Mouse (Mus musculus): ENCODE data around the gene Ubqln4.
"Not testable (repeated sequence)": the region's sequence is repeated elsewhere in the genome, so short reads cannot be mapped to it uniquely, and the experiment has no call there.

Gene Ubqln4

DNA sequence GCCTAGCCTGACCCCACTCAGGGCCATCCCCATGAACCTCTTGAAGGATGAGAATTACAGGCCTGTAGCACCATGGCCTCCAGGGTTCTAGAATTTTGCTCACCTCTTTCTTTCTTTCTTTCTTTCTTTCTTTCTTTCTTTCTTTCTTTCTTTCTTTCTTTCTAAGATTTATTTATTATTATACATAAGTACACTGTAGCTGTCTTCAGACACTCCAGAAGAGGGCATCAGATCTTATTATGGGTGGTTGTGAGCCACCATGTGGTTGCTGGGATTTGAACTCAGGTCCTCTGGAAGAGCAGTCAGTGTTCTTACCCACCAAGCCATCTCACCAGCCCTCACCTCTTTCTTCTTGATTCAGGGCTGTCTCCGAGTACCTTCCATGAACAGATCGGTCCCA, 52.1 kb downstream of the Ubqln4 start, which contains the start of gene Arhgef2:
Arhgef2 (plus strand) TSS at position 301 of the 400 bp plus-strand sequence.
- DNase-seq: not testable (repeated sequence)

DNA sequence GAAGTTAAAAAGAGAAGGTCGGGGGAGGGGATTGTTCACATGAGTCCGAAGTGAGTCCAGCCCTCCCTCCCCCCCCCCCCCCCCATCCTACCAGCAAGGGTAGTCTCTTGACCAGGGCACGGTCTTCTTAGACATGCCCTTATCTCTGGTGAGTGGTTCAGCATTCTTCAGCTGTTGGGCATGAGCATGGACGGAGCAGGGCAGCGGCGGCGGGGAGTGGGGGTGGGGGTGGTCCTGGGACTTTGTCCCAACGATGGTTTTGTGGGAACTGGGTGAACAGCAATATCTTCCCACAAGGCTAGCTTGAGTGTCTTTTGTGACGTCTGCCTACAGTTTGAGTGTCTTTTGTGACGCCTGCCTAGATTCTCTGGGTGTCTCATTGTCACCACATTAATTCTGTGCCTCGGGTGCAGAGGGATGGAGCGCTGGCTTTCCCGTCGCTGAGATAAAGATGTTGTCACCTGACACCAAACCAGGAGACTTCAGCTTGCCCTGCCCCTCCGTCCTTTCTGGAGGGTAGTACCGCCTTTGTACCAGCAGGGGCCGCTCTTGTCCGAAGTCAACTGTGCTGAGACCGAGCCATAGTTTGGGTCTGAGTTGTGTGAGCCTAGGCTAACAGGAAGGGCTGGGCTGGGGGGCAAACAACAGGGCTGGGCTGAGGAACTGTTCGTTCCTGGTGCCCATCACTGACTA, 53.7 kb downstream of the Ubqln4 start:
- DNase-seq: peak; percentile 90

DNA sequence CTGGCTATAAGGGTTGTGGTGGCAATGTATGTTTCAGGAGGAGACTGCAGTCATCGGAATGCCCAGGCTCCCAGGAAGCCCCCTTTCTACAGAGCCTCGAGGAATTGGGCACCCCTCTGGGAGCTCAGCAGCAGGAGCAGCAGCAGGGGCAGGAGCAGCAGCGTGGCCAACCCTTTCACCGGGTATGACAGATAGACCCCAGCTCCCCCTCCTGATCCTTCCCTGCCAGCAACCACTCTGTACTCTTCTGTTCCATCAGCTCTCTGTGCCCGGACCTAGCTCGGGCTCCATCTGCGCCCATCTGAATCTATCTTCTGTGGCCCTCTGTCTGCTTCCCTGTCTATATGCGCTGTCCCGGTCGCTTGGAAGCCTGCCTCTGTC, 54.2 kb downstream of the Ubqln4 start:
- DNase-seq: no peak

DNA sequence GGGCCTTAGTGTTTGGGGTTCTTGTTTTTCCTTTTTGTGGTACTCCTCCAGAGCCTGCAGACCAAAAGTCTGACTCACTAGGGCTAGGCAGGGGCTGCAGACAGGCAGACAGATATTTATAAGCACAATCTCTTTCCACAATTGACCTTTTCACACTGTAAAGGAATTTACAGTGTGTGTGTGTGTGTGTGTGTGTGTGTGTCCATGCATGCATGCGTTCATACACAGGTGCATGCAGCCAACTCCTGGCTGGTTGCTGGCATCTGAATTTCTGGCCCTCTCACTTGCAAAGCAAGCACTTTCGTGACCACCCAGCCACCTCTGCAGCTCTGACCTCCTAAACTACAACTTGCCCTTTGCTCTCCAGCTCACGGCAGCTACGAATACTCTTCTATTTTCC, 55.5 kb downstream of the Ubqln4 start:
- DNase-seq: no peak

DNA sequence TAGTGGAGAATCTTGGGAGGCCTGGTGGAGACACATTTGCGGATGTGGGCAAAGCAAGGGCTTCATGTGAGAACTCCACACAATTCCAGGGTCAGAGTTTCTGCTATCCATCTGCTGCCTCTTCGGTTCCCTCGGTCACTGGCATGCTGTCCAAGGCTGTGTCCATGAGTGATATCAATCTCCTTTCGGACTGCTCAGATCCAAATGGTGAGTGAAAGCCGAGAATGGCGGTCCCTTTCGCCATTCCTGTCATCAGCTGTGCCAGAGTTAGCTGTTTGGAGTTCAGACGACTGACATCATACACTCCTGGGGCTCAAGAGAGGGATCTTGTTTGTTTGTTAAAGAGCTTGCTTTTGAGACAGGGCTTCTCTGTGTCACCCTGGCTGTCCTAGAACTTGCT, 60.9 kb downstream of the Ubqln4 start:
- DNase-seq: no peak

DNA sequence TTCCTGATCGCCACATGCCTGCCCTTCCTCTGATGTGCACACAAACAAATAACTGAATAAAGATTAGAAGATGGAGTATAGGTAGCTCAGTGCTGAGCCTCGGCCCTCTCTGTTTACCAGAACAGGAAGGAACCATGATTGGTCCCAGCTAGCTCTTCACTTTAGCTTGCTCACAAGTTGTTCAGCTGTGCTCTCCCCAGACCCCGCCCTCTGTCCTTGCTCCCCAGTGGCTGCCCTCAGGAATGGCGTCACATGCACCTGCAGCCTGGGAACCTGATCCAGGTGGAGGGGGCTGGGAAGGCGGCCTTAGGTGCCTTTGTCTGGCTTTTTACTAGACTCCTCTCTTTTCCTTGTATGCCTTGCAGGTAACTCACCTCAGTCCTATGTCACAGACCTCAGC, 61.6 kb downstream of the Ubqln4 start:
- no peak for DNase-seq

DNA sequence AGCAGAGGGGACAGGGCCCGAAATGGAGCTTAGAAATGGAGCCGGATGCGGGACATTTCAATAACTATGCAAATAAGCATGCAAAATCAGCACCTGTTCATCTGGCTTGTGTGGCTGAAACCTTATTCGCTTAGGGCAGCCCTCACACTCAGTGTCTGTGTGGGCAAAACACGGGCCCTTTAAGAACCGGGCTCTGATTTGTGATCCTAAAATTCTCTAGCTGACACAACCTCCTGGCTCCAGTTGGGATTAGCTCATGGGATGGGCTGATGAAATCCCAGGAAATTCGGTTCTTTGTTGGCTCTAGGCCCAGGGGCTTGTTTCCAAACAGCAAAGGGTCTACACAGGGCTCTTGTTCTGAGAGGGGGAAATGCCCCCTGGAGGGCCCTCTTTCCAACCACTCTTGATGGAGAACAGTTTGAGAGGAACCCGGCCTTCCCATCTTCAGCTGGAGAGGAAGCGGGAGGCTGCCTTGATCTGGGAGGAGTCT, 62.4 kb downstream of the Ubqln4 start:
- no peak for DNase-seq

DNA sequence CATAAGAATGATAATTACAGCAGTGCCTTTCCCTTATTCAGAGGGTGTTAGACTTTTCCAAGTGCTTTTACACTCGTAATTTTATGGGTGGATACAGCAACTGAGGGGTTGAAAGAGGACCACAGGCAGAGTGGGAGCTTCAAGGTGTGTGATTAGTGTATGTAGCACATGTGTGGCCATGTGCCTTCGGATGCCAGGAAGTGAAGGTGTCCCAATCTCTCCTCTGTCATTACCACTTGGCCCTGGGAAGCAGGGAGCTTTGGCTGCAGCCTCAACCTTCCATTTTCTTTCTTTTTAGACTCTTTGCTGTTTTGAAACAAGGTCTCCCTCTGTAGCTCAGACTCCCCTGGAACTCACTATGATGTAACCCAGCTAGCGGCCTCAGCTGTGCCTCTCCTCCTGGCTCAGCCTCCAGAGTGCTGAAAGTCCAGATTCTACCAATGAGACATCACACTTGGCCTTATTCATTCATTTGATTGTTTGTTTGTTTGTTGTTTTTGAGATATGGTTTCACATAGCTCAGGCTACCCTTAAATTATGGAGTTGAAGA, 63.5 kb downstream of the Ubqln4 start:
- no peak for DNase-seq

DNA sequence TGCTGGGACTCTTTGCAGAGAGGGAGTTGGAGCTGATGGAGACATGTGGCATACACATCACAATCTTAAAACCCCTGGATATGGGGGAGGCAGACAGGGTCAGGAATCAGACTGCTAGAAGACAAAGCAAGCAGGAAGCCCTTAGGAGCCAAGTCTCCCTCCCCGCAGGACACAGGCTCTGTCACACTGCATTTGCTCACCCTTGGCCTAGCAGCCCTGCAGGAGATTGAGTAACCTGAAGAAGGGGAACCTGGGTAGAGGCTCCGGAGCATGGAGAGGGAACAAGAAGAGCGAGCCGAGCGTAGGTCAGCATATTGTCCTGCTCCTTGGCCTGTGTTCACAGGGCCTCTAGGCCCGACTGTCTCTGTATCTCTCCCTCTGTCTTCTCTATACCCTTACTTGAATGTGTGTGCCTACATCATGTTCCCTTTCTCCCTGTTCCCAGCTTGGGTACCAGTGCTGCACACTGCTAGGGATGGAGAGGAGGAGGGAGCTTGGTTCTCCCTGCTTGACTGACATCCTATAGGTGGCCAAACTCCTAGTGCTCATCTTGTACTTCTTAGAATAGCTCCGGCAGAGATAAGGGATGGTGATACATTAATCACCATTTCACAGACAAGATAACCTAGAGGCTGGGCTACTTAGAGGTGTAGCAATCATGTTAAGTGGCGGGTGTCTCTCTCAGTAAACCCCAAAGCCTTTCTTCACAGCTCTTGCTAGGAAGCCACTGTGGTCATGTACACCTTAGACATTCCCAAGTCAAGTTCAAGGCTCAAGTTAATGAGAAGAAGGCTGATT, 64.7 kb downstream of the Ubqln4 start:
- peak; percentile 3 for DNase-seq

Data from thymus, postnatal 14 days (tissue).